Mouse (Mus musculus) heart, postnatal 10 days (tissue): ENCODE measurements around the gene Kcnk7. TPM values are rescaled to one million over a fixed set of nuclear protein-coding genes. Genes with fewer than 3 reads are reported as not detected.
"Not testable (repeated sequence)": the region's sequence is repeated elsewhere in the genome, so short reads cannot be mapped to it uniquely, and the experiment has no call there.

Experiments used
- DNase-seq, 2 experiments: peaks; one replicate each; pipeline ENCODE4 v3.0.0; 2021
- intact Hi-C: fragments of 180-260 bp; cut with DNase I; formaldehyde crosslinking; loops from one replicate; pipeline ENCODE4 v1.15.1; 2025
- total RNA-seq, 2 experiments: library from RNA; stranded (reverse); gene quantifications; 2 replicates each; pipeline ENCODE4 v1.2.3; 2021

Gene Kcnk7
- total RNA-seq, result not detected

- DNase-seq, result no peak
- intact Hi-C loops, result no loop called here
Measured at GRCm38 (mm10) chr19:5704163-5704800, at the start of gene Kcnk7. TSS of gene Kcnk7 (plus strand) at chr19:5704367.

- intact Hi-C loops, result no loop called here
- no peak for DNase-seq
Measured at GRCm38 (mm10) chr19:5654720-5655298, 49.4 kb upstream of the Kcnk7 start.

GRCm38 (mm10) chr19:5660942-5661751 is 43.0 kb upstream of the Kcnk7 start:
- DNase-seq, result peak; percentile 59 to 60
- intact Hi-C loops, result no loop called here

- no peak for DNase-seq
- intact Hi-C loops, result loop anchor here (2.0 kb wide), 1 partner anchor 30 kb away; no protein-coding TSS in a partner anchor
Measured at GRCm38 (mm10) chr19:5662310-5662709, 41.9 kb upstream of the Kcnk7 start.

- peak; percentile 95 to 96 for DNase-seq
- intact Hi-C loops, result loop anchor here (2.0 kb wide), 1 partner anchor 30 kb away; no protein-coding TSS in a partner anchor
Measured at GRCm38 (mm10) chr19:5662981-5663913, 40.9 kb upstream of the Kcnk7 start, which contains the start of gene Sipa1. TSS of gene Sipa1 (minus strand) at chr19:5663707.

- intact Hi-C loops, result no loop called here
Measured at GRCm38 (mm10) chr19:5664669-5665257, 39.4 kb upstream of the Kcnk7 start.

GRCm38 (mm10) chr19:5665465-5665864 is 38.7 kb upstream of the Kcnk7 start:
- no peak for DNase-seq
- intact Hi-C loops, result no loop called here

More at GRCm38 (mm10) chr19:5664669-5665257, 39.4 kb upstream of the Kcnk7 start:
- no peak for DNase-seq

GRCm38 (mm10) chr19:5666386-5666785 is 37.8 kb upstream of the Kcnk7 start:
- intact Hi-C loops, result no loop called here
- no peak for DNase-seq

GRCm38 (mm10) chr19:5668372-5668771 is 35.8 kb upstream of the Kcnk7 start:
- no peak for DNase-seq
- intact Hi-C loops, result no loop called here

- no peak for DNase-seq
- intact Hi-C loops, result no loop called here
Measured at GRCm38 (mm10) chr19:5680432-5680831, 23.7 kb upstream of the Kcnk7 start.

- intact Hi-C loops, result no loop called here
- DNase-seq, result no peak
Measured at GRCm38 (mm10) chr19:5684236-5684635, 19.9 kb upstream of the Kcnk7 start.

- no peak for DNase-seq
- intact Hi-C loops, result no loop called here
Measured at GRCm38 (mm10) chr19:5684985-5685384, 19.2 kb upstream of the Kcnk7 start.

GRCm38 (mm10) chr19:5685431-5685830 is 18.7 kb upstream of the Kcnk7 start:
- intact Hi-C loops, result no loop called here
- DNase-seq, result no peak

GRCm38 (mm10) chr19:5685861-5686260 is 18.3 kb upstream of the Kcnk7 start:
- intact Hi-C loops, result no loop called here
- no peak for DNase-seq

GRCm38 (mm10) chr19:5686437-5686836 is 17.7 kb upstream of the Kcnk7 start:
- DNase-seq, result no peak
- intact Hi-C loops, result no loop called here

GRCm38 (mm10) chr19:5686954-5687353 is 17.2 kb upstream of the Kcnk7 start:
- DNase-seq, intact Hi-C loops: not testable (repeated sequence)

- DNase-seq, result no peak
- intact Hi-C loops, result loop anchor here (2.0 kb wide), 1 partner anchor 197 kb away; the partner anchor contains the start of gene Cfl1
Measured at GRCm38 (mm10) chr19:5687738-5688137, 16.4 kb upstream of the Kcnk7 start.

GRCm38 (mm10) chr19:5688200-5689087 is 15.7 kb upstream of the Kcnk7 start, which contains the start of the genes Map3k11 and Pcnx3:
TSS of gene Map3k11 (plus strand) at chr19:5688742.
TSS of gene Pcnx3 (minus strand) at chr19:5688908.
- intact Hi-C loops, result loop anchor here (2.0 kb wide), 1 partner anchor 198 kb away; the partner anchor contains the start of gene Cfl1
- DNase-seq, result peak; percentile 97 to 98

GRCm38 (mm10) chr19:5689088-5689428 is 15.1 kb upstream of the Kcnk7 start:
- no peak for DNase-seq
- intact Hi-C loops, result loop anchor here (2.0 kb wide), 1 partner anchor 198 kb away; the partner anchor contains the start of gene Cfl1
